Mouse (Mus musculus) intestine, embryonic 15.5 days (tissue): ENCODE results near the gene Slc52a3. TPM values are rescaled to one million over a fixed set of nuclear protein-coding genes. Genes with fewer than 3 reads are reported as not detected.

Experiments used
- microRNA counts: library from miRNA; unstranded; fragments of <30 nt; microRNA quantifications from one replicate; lab custom pipeline; 2016
- polyA plus RNA-seq: library from polyadenylated mRNA; unstranded; fragments of >200 nt; fragmentation: Nextera tagmentation; extraction: Ambion mirVana; gene quantifications from 2 replicates; pipeline ENCODE4 v1.2.1, GENCODE M21; 2015

Gene Slc52a3
- polyA plus RNA-seq, 1 experiment from 2014 or later, result 3.9 TPM

MicroRNAs encoded within 50 kb of the gene (microRNA counts, 519-probe panel; counts per million panel counts)
- 97.1 counts per million, percentile 29 among the panel's probes with 10 or more counts for microRNA mmu-miR-1953 (lab: Ali Mortazavi, UCI)

Other genes with a start within 250 kb of the Slc52a3 start
- 0.09 TPM in 1 of 2 replicates, not detected in the other for gene Rspo4, start 153.6 kb upstream of the Slc52a3 start, polyA plus RNA-seq
- gene Angpt4, start 85.3 kb upstream of the Slc52a3 start, polyA plus RNA-seq, result 0.63 and 1.1 TPM in 2 replicates
- 22.5 and 23.7 TPM in 2 replicates for gene Fam110a, start 16.3 kb upstream of the Slc52a3 start, polyA plus RNA-seq
- 0.04 and 0.06 TPM in 2 replicates for gene Scrt2, start 85.0 kb downstream of the Slc52a3 start, polyA plus RNA-seq
- 21.7 and 23.5 TPM in 2 replicates for gene Srxn1, start 109.0 kb downstream of the Slc52a3 start, polyA plus RNA-seq
- 10.3 and 10.4 TPM in 2 replicates for gene Tcf15, start 147.1 kb downstream of the Slc52a3 start, polyA plus RNA-seq
- 79.3 and 92.3 TPM in 2 replicates for gene Csnk2a1, start 230.3 kb downstream of the Slc52a3 start, polyA plus RNA-seq